Mouse (Mus musculus): ENCODE results near the gene Tcn2.
"Not testable (repeated sequence)": the region's sequence is repeated elsewhere in the genome, so short reads cannot be mapped to it uniquely, and the experiment has no call there.

Gene Tcn2

DNA sequence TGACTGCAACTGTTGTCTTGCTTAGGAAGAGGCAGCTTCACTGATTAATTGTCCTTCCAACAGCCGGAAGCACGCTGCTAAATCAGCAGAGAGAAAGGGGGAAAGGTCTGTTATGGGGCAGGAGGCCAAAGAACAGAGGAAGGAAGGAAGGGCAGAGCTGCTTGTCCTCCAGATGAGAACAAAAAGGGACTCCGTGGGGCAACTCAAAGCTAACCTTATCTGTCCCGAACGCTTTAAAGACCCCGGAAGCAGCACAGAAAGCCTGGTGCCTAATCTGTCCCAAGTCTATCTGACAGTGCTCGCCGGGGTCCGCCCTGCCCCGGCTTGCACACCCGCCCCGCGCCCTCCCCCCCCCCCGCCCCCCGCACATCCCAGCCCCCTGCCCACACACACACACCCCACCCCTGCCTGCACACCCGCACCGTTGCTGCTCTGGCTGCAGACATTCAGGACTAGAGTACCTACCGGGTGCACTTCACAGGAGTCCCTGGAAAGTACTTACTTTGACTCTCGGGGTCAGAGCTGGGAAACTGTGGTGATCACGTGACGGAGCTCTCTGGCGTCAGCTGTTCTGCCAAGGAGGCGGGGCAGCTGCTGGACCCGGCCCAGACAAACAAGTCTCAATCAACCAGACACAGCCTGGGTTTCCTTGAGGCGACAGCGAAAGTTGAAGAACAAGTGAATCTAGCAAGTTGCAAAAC is at the start of gene Tcn2:
Gene Tcn2, minus strand, starts transcription at position 649 of the 701 bp plus-strand sequence.
- peak; percentile 94 for DNase-seq (ENCODE audit: low spot score)

DNA sequence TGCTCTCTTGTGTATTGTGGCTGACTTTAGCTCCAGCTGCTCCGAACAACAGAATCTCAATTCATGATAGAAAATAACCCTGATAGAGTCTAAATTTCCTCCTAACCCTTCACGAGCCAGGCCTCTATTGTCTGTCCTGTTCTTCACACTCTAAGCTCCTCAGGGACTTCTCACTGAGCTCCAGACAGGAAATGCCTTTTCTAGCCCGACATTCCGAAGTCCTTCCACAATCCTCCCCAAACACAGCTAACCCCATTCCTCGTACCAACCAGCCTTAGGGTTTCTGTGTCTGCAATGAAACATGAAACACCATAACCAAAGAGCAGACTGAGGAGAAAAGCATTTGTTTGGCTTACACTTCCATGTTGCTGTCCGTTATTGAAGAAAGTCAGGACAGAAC is 49.6 kb upstream of the Tcn2 start:
- no peak for DNase-seq (ENCODE audit: low spot score)

DNA sequence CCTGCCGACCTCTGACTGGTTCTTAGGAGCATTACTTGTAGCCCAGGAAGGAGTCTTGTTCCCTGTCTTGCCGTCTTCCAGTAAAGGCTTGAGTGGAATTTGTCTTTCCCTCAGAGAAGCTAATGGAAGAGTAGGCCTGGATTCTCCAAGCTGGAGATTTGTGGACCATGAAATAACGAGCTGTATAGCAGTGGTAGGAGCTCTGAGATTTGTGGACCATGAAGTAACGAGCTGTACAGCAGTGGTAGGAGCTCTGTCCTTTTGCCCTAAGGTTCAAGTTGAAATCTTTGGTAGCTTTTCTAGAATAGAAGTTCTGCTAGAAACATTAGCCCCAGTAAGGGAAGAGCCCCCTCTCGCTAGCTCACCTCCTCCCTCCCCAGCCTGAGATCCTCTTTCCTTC is 46.5 kb upstream of the Tcn2 start:
- no peak for DNase-seq (ENCODE audit: low spot score)

DNA sequence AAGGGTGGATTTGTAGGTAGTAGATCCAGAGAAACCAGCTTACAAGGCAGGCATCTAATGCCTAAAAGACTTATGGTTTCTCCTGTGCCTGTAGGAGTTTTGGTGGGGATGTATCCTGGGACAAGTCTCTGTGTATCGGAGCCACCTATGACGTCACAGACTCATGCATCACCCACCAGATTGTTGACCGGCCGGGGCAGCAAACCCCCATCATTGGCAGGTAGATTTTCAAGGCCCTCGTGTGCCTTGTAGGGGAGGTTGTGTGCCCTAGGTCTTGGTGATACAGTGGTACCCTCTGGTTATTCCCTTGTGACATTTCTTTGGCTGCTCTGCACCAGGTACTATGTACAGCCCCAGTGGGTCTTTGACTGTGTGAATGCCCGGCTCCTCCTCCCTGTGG is 44.7 kb upstream of the Tcn2 start, which contains the start of gene 4930556J24Rik:
Gene 4930556J24Rik, minus strand, starts transcription at position 101 of the 400 bp plus-strand sequence.
- no peak for DNase-seq (ENCODE audit: low spot score)

DNA sequence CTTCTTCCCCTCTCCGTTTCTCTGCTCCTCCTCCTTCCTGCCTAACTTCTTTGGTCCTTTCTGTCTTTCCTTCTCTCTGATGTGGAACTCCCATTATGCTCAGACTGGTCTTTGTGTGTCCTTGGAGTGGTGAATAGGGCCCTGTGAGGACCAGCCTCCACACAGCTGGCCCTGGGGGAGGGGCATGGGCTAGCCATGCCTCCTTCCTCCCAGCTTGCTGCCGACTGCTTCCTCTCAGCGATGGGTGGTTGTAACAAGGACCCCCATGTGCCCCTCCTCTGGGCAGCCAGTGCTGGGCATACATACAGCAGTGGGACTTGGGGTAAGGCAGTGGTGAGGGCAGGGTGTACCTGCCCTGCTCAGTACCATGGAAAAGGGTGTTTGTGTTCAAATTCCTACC is 42.4 kb upstream of the Tcn2 start:
- DNase-seq (ENCODE audit: low spot score) = no peak

DNA sequence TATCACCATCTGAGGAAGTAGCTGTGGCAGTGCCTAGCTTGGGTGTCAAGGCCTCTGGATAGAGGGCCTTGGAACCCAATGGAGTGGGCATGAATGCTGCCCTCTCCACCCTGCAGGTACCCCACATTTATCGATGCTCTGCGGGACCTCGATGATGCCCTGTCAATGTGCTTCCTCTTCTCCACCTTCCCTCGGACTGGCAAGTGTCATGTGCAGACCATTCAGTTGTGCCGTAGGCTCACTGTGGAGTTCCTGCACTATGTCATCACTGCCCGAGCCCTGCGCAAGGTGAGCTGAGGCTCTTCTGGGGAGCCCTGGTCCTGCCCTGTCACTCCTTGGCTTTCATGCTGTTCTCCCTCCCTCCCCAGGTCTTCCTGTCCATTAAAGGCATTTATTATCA is 41.1 kb upstream of the Tcn2 start:
- no peak for DNase-seq (ENCODE audit: low spot score)

DNA sequence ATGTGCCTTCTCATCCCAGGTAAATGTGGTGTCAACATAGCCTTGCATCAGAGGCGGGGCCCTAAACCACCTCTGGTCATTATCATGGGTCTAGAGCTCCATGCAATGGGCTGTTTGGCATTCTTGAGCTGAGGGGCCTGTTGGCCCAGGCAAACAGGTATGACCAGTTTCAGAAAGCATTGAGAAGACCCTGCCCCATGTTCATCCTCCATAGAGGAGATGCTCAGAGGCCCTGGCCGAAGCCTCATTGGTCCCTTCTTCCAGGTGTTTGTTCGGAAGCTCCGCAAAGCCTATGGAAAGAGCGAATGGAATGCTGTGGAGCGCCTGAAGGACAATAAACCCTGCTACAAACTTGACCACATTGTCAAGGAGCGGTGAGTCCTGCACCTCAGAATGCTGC is 38.4 kb upstream of the Tcn2 start:
- no peak for DNase-seq (ENCODE audit: low spot score)

DNA sequence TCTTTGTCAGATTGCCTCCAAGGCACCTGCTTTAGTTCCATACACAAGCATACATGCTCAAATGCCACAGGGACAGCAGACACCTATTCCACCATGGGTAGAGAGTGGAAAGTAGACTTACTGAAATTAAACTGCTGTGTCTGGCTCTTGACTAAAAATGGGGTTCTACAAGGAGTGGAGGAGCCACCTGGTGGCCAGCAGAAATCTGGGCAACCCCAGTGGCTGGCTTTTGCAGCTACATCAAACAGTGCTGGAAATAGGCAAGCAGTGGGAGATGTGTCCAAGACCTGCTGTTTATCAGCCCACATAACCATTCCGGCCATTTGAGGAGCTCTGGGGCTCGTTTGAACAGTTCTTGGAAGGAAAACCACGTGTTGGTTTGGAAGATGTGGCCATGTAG is 37.9 kb upstream of the Tcn2 start:
- DNase-seq (ENCODE audit: low spot score) = no peak

DNA sequence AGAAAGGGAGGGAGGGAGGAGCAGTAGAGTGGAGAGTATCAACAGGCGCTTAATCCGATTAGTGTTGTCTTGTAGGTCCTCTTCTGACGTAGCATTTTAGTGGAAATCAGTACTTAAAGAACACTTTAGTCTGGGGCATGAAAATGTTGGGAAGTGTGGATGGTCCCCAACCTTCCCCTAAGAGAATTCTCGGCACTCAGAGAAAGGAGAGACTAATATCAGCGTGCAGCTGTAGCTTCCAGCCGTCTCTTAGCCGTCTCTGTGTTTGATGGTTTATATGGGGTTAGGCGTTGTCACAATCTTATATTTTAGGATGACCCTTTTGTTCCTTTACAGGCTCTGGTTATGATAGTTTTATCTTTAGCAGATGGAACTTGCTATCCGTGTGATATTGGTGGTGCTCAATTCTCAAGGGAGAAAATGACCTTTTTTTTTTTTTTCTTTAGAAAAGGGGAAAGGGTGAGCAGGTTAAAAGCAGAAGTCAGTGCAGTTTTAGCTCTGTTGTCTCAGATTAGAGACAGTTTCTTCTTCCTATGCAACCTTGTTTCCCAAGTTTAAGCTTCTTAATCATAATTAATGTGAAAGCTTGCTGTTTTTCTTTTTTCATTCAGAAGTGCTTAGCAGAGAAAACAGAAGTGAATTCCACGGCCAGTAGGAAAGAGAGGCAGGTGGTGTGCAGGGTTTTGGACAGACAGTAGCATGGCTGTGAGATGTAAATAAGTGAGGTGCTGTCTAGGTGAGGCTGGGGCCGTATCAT is 32.6 kb upstream of the Tcn2 start:
- DNase-seq (ENCODE audit: low spot score) = no peak

DNA sequence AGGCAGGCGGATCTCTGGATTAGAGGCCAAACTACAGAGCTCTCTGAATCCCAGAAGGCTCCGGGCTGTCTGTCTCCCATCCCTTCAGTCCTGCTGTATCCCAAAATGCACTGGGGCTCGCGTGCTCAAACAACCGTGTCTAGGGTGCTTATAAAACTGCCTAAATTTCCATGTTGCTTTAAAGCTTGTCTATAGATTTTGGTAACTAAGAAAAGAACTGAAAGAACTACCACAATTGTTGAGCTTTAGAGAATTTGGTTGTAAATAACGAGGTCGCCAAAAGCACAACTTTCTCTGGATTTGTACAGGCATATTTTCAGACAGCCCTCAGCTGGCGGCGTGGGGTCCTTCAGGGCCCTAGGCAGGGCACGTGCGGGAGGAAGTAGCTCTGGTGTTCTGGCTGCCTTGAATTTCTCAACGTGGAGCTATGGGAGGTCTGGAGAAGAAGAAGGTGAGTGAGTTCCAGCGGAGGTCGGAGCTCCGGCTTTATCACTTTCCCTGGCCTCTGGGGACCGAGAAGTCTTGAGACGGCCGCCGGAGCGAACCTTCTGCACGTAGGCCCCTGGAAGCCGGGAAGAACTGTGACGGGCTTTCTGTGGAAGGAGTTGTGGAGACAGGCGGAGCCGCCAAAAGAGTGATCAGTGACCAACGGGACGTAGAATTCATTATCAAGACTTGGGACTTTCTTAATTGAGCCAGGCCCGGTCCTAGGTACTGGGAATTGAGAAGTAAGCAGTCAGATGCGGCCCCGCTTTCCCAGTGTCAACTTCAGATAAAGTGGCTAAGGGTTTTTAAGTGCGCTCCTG is 31.9 kb upstream of the Tcn2 start, which contains the start of gene Pes1:
Gene Pes1, plus strand, starts transcription at position 366 of the 806 bp plus-strand sequence.
- peak; percentile 84 for DNase-seq (ENCODE audit: low spot score)

DNA sequence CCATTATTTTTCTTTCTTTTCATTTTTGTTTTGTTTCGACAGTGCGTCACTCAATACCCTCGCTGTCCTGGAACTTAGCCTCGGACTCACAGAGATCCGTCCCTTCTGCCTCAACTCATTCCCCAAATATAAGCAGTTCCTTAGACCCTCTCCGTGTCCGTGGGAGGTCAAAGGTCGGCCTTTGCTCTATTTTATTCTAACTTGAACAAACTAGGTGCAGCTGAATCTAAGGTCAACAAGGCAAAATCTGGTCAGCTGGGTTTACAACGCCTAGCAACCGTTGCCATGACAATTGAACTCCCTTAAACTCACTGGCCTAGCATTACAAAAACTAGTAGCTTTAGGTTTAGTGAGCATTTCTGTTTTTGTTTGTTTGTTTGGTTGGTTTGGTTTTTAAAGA is 31.2 kb upstream of the Tcn2 start:
- DNase-seq (ENCODE audit: low spot score) = peak; percentile 10

DNA sequence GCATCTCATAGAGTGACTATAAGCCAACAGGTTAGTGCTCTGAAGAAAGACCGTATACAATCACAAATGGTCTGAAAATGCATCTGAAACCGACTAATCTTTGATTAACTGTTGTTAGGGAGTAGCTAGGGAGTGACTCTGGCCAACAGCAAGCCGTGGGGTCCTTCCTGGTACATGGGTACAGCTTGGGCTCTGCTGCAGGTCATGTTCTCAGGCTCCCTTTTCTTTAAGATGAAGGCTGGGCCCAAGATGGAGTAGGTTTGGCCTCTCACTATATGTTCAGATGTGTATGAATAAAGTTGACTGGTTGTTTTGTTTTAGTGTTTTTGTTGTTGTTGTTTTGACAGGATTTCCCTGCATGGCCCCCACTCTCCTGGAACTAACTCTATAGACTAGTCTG is 29.8 kb upstream of the Tcn2 start:
- no peak for DNase-seq (ENCODE audit: low spot score)

DNA sequence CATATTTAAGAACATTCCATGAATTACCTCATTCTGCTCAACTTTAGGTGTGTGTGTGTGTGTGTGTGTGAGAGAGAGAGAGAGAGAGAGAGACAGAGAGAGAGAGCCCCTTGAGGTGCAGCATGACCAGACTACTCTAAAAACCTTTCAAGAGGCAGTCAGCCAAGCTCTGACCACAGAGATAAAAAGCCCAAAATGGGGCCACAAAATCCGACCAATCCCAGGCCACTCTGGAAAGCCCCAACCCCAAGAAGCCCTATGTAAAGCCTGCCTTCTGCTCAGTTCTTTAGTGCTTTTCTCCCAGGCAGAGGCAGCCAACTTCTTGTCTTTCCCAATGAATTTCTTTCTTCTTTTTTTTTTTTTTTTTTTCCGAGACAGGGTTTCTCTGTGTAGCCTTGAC is 28.9 kb upstream of the Tcn2 start:
- no peak for DNase-seq (ENCODE audit: low spot score)

DNA sequence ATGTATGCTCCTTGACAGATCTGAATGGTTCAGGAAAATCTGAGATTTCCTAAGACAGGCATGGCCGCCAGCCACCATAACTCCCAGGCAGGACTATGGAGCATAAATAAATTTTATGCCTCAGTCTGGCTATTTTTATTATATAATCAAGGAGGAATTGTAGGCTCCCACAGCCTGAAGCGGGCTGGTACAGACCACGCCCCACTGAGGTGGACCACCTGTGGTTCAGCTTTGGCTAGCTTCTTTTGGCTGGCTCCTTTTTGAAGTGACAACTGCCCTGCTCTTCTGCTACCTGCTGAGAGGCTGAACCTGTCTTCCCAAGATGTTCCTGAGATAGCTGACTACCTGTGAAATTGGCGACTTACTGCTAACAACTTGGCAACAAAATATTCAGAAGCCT is 23.4 kb upstream of the Tcn2 start:
- DNase-seq (ENCODE audit: low spot score) = not testable (repeated sequence)

DNA sequence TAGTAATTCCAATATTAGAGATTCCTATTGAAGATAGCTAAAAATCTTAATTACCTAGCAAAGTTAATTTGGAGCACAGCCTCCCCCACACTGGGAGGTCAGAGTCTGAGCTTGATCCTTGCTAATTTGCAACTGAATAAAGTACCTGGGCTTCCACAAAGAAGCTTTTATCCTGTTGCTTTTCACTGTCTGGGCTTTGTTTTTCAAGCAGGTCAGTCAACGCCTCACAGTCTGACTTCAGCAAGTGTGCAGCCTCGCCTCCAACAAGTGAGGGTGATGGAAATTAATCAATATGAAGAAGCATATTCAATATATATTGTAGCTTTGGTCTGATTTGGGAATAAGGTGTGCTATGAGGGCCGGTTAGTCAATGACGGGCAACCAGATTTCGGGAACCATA is 22.9 kb upstream of the Tcn2 start:
- not testable (repeated sequence) for DNase-seq (ENCODE audit: low spot score)

DNA sequence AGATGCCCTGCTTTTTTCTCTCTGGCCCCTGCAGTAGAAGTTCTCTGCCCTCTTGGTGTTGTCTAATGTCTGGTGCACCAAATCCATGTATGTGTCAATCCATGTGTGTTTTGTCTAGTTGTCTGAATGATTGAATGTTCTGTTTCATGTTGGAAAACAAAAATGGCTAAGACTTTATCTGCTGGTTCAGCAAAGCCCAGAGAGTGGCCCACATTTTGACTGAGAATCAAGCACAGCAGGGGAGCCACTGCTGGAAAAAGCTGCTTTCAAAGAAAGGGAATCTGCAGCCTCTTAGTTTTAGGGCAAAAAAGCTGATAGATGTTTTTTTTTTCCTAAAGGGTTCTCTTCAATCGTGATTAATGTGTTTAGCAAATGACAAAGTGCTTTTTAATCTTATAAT is 14.4 kb upstream of the Tcn2 start:
- no peak for DNase-seq (ENCODE audit: low spot score)

DNA sequence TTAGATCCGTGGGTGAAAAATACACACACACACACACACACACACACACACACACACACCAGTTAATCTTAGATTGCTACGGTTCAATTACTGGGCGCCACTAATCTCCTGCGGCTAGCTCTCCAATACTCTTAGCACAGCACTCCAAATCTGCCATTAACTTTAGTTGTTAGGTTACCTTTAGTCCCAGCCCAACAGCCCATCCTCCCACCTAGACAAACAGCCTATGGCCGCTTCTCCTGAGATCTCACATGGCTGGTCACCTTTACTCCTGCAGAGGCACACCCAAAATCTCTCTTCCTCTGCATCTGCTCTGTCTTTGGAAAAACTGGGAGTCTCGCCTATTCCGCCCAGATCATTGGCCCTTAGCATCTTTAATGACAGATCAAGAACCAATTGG is 9.4 kb upstream of the Tcn2 start:
- DNase-seq (ENCODE audit: low spot score) = no peak

DNA sequence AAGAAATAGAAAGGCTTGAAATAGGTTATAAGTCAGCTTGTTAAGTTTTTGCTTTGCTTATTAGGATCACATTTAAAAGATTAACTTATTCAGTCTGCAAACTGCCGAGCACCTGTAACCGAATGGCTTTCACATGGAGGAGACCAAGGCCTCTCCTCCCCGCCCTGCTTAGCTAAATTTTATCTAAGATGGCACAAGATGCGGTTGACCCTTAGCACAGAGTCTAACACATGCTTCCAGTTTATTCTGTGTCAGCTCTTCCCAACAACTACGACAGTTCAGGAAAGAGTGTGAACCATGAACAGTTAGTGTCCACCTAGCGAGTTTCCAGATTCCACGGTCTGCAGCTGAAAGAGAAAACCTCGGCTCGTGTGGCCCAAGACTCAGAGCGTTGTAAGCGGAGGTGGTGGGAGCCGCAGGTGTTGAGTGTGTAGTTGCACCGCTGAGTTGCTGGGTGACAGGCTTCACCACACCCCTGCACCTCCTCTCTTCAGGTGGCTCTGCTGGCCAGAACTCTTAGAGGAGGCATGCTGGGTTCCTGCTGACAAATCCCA is 5.4 kb upstream of the Tcn2 start:
- DNase-seq (ENCODE audit: low spot score) = no peak

DNA sequence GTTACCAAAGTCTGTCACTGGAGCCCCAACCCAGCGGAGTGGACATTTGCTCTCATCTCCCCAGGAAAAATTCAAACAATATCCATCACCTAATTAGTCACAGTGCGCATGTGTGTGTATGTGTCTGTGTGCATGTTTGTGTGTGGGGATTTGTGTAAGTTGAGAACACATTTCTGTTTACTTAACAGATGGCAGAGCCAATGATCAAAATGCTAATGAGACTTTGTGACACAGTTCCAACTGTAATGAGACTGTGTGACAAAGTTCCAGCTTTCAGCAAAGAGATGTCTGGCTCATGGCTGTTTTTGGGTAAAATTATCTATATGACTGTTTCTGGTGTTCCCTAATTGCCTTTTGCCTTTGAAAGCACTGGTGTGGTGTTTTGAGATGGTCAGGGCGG is 4.4 kb upstream of the Tcn2 start:
- DNase-seq (ENCODE audit: low spot score) = no peak

DNA sequence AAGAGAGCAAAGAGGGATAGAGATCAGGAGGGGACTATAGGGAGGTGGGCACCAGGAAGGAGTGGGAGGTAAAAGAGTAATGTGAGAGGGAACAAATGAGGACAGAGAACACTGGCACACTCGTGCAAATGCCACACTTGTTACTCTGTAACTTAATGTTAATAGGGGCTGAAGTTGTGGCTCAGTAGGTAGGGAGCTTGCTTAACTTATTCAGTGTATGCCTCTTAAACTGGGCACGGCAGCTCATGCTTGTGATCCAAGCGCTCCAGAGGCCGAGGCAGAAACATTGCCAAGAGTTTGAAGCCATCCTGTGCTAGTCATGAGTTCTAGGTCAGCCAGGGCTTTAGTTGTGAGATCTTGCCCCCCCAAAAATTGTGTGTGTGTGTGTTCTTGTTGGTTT is 3.2 kb upstream of the Tcn2 start:
- DNase-seq (ENCODE audit: low spot score) = no peak

DNA sequence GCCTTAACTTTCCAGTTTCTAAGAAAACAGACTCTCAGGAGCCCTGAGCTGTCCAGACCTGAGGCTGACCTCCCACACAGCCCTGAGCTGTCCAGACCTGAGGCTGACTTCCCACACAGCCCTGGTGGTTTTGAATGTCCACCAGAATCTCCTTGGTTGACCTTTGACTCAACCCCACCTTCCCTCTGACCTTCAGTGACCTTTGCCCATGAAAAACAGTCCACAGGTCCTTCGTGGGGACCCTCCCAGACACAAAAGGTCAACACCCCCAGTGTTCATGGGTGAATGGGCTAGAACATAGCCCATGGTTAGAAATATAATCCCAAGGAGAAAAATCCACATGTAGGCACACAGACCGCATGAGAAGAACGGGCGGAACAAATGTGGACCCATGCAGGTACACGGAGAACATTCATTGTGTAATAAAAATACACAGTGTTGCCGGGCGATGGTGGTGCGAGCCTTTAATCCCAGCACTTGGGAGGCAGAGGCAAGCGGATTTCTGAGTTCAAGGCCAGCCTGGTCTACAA is 1.9 kb upstream of the Tcn2 start:
- no peak for DNase-seq (ENCODE audit: low spot score)

DNA sequence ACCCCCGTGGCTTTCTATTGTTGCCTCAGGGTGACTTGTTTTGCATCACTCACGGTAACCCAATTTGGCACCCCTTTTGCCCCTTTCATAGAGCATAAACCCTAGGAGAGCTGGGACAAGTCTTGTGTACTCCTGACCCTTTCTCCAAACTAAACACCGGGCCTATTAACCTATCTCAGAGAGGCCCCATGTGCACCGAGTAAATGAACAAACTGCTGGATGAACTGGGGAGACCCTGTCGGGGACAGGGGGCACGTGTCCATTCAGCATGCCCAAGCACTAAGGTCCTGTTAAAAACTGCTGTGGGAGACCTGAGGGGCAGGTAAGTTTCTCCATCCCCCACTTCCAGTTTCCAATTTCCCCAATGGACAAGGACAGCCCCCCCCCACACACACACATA is 1.0 kb downstream of the Tcn2 start:
- DNase-seq (ENCODE audit: low spot score) = no peak
